Mouse (Mus musculus): ENCODE measurements at regions not wholly inside any gene's neighbourhood (a gene's known extent, or its start where the extent isn't known, plus 50 kb on each side); places are given as distances from the start of the nearest gene placed in this dataset.

DNA sequence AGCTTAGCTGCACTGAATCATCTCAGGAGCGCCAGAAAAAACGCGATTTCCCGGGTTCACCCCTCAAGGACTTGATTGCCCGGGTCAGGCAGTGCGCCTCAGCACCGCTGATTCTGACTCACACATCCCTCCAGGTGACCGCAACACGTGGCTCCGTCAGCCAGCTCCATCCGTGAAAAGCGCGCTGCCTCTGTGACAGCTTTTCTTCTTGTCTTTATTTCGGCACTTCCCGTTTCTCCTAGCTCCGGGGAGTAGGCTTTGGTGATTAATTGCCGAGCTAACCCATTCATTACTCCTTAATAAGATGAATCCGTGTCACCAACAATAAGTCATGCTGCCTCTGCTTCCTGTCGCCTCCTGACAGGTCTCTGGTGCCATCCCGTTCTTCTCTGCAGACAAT lies 108.6 kb downstream of the Katnal1 start:
- Histone ChIP-seq H3K4me1 (ENCODE audit: control insufficient read depth, insufficient read depth, low read length) (peaks cover 4% of the 10 kb centered on the region; the same call in 1 of the 2 replicates), H3K27ac (replicated peaks; ENCODE audit: low read depth, low read length) (no peak overlapping the region), H3K9me3 (ENCODE audit: control insufficient read depth, low read length) (no peaks in the 10 kb centered on the region), H3K36me3 (ENCODE audit: control insufficient read depth, insufficient read depth, low read length) (no peaks in the 10 kb centered on the region), H3K4me3 (replicated peaks; ENCODE audit: low read length) (no peak overlapping the region), H3K27me3 (ENCODE audit: control insufficient read depth, insufficient read depth, low read length) (peaks cover 4% of the 10 kb centered on the region; the same call in 1 of the 2 replicates), H3K4me2 (replicated peaks; ENCODE audit: low read depth, low read length, severe bottlenecking) (peak overlapping the region; percentile 24; the same call in 1 of the 2 replicates), H3K9ac (ENCODE audit: low read depth, low read length, severe bottlenecking) (no peak overlapping the region)
- DNase-seq (ENCODE audit: low spot score) (no peak), ATAC-seq (ENCODE audit: low FRiP score, low read depth) (no peak)
- no peak for TF ChIP-seq POLR2A (IDR thresholded peaks at IDR 0.05; ENCODE audit: borderline replicate concordance, extremely low read depth, insufficient read depth, insufficient read length)
- WGBS = 13% methylated on average over 20 of the region's 20 CpGs

GRCm38 (mm10) chr5:148819423-148819822 lies 109.7 kb downstream of the Katnal1 start:
- no peaks in the 10 kb centered on the region for H3K36me3 ChIP-seq (ENCODE audit: control insufficient read depth, insufficient read depth, low read length)
- no peak overlapping the region for H3K4me3 ChIP-seq (replicated peaks; ENCODE audit: low read length)
- ATAC-seq (ENCODE audit: low FRiP score, low read depth) (no peak), DNase-seq (ENCODE audit: low spot score) (peak; percentile 59)
- peaks cover 4% of the 10 kb centered on the region; the same call in 1 of the 2 replicates for H3K27me3 ChIP-seq (ENCODE audit: control insufficient read depth, insufficient read depth, low read length)
- H3K9me3 ChIP-seq (ENCODE audit: control insufficient read depth, low read length) = no peaks in the 10 kb centered on the region
- H3K4me1 ChIP-seq (ENCODE audit: control insufficient read depth, insufficient read depth, low read length) = peaks cover 4% of the 10 kb centered on the region; the same call in 1 of the 2 replicates
- H3K4me2 ChIP-seq (replicated peaks; ENCODE audit: low read depth, low read length, severe bottlenecking) = no peak overlapping the region
- H3K9ac ChIP-seq (ENCODE audit: low read depth, low read length, severe bottlenecking) = no peak overlapping the region
- no peak for TF ChIP-seq POLR2A (IDR thresholded peaks at IDR 0.05; ENCODE audit: borderline replicate concordance, extremely low read depth, insufficient read depth, insufficient read length)
- no peak overlapping the region for H3K27ac ChIP-seq (replicated peaks; ENCODE audit: low read depth, low read length)
- 32% methylated on average over 6 of the region's 6 CpGs for WGBS

DNA sequence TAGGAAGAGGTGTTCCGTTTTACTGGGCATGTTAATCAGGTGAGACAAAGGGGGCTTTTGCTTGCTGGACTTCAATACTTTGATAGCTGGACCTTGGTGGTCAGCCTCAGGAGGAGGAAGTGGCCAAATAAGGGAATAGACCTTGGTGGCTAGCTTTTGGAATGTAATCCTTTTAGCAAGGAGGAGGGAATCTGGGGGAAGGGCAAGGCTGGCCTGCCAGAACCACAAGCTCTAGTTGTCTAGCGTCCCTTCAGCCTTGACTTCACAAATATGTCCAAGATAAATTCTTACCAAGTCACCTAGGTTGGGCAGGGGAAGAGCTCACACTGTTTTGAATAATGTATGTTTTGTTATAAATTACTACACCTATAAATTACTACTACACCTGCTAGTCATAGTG lies 110.4 kb downstream of the Katnal1 start:
- ATAC-seq (ENCODE audit: low FRiP score, low read depth) (no peak), DNase-seq (ENCODE audit: low spot score) (no peak)
- Histone ChIP-seq H3K4me2 (replicated peaks; ENCODE audit: low read depth, low read length, severe bottlenecking) (no peak overlapping the region), H3K27ac (replicated peaks; ENCODE audit: low read depth, low read length) (no peak overlapping the region), H3K27me3 (ENCODE audit: control insufficient read depth, insufficient read depth, low read length) (peaks cover 4% of the 10 kb centered on the region; the same call in 1 of the 2 replicates), H3K4me3 (replicated peaks; ENCODE audit: low read length) (no peak overlapping the region), H3K4me1 (ENCODE audit: control insufficient read depth, insufficient read depth, low read length) (peaks cover 4% of the 10 kb centered on the region; the same call in 1 of the 2 replicates), H3K9ac (ENCODE audit: low read depth, low read length, severe bottlenecking) (no peak overlapping the region), H3K36me3 (ENCODE audit: control insufficient read depth, insufficient read depth, low read length) (no peaks in the 10 kb centered on the region), H3K9me3 (ENCODE audit: control insufficient read depth, low read length) (no peaks in the 10 kb centered on the region)
- TF ChIP-seq POLR2A (IDR thresholded peaks at IDR 0.05; ENCODE audit: borderline replicate concordance, extremely low read depth, insufficient read depth, insufficient read length) = no peak
- 59% methylated on average over 2 of the region's 2 CpGs for WGBS

- Histone ChIP-seq H3K4me1 (ENCODE audit: control insufficient read depth, insufficient read depth, low read length) (peaks cover 4% of the 10 kb centered on the region; the same call in 1 of the 2 replicates), H3K9me3 (ENCODE audit: control insufficient read depth, low read length) (0 out of 2 replicates have a peak, but pooled peaks cover under 1% of the 10 kb centered on the region), H3K9ac (ENCODE audit: low read depth, low read length, severe bottlenecking) (no peak overlapping the region), H3K4me3 (replicated peaks; ENCODE audit: low read length) (no peak overlapping the region), H3K4me2 (replicated peaks; ENCODE audit: low read depth, low read length, severe bottlenecking) (no peak overlapping the region), H3K27ac (replicated peaks; ENCODE audit: low read depth, low read length) (no peak overlapping the region), H3K27me3 (ENCODE audit: control insufficient read depth, insufficient read depth, low read length) (no peaks in the 10 kb centered on the region; the same call in 1 of the 2 replicates), H3K36me3 (ENCODE audit: control insufficient read depth, insufficient read depth, low read length) (no peaks in the 10 kb centered on the region)
- no peak for TF ChIP-seq POLR2A (IDR thresholded peaks at IDR 0.05; ENCODE audit: borderline replicate concordance, extremely low read depth, insufficient read depth, insufficient read length)
- WGBS = 61% methylated on average over 9 of the region's 9 CpGs
- DNase-seq (ENCODE audit: low spot score) = no peak
- ATAC-seq (ENCODE audit: low FRiP score, low read depth) = no peak
These were observed 116.3 kb downstream of the Katnal1 start for GRCm38 (mm10) chr5:148812840-148813239.

DNA sequence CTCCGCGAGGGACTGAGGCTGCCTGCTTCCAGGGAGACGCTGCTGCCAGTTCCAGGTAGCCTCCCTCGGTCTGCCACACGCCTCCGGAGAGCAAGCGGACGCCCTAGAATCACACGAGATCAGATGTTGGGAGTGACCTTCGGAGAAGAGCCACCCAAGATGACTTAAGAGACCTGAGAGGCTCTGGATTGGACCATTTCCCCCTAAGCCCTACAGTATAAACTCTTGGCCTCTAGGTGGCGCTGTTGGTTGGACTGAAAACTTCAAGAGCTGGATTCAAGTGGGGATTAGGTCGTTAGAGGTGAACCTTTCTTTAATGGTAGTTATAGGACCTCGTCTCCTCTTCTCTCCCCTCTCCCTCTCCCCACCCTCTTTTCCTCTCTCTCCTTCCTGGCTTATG lies 117.1 kb downstream of the Katnal1 start:
- Histone ChIP-seq H3K36me3 (ENCODE audit: control insufficient read depth, insufficient read depth, low read length) (no peaks in the 10 kb centered on the region), H3K4me1 (ENCODE audit: control insufficient read depth, insufficient read depth, low read length) (peaks cover 4% of the 10 kb centered on the region; the same call in 1 of the 2 replicates), H3K27me3 (ENCODE audit: control insufficient read depth, insufficient read depth, low read length) (no peaks in the 10 kb centered on the region; the same call in 1 of the 2 replicates), H3K4me3 (replicated peaks; ENCODE audit: low read length) (no peak overlapping the region), H3K9me3 (ENCODE audit: control insufficient read depth, low read length) (peaks cover 5% of the 10 kb centered on the region; the same call in 1 of the 2 replicates), H3K4me2 (replicated peaks; ENCODE audit: low read depth, low read length, severe bottlenecking) (no peak overlapping the region), H3K9ac (ENCODE audit: low read depth, low read length, severe bottlenecking) (no peak overlapping the region), H3K27ac (replicated peaks; ENCODE audit: low read depth, low read length) (no peak overlapping the region)
- 16% methylated on average over 13 of the region's 13 CpGs for WGBS
- TF ChIP-seq POLR2A (IDR thresholded peaks at IDR 0.05; ENCODE audit: borderline replicate concordance, extremely low read depth, insufficient read depth, insufficient read length) = no peak
- peak; percentile 61 for DNase-seq (ENCODE audit: low spot score)
- no peak for ATAC-seq (ENCODE audit: low FRiP score, low read depth)
